Comparison of ENCODE assay signal across 10 mouse cellular contexts in genomic region chr16:33950386-33950785, GRCm38 (mm10). TPM values are rescaled to one million over a fixed set of nuclear protein-coding genes. Genes with fewer than 3 reads are reported as not detected.
DNase-seq lines count a peak whose midpoint lies in the region; ATAC-seq and TF ChIP-seq lines count a peak whose summit lies in the region.
"Had no signal": no experiment of that assay in that cellular context is flagged by ENCODE, and none has a peak within 500 bp of the region (broad histone marks: within the 10 kb centered on the region; RNA-seq: fewer than 3 reads in every experiment).

No protein-coding gene starts in this region.

- H3K27me3 ChIP-seq in kidney, adult 2 months (replicated peaks; ENCODE audit: control insufficient read depth, insufficient read depth, low read length), result no peaks in the 10 kb centered on the region
- no peaks in the 10 kb centered on the region for H3K27me3 ChIP-seq in intestine, embryonic 15.5 days (replicated peaks)
- H3K27me3 ChIP-seq: neural tube, embryonic 12.5 days had no signal

- peaks cover 26% of the 10 kb centered on the region for H3K4me1 ChIP-seq in kidney, adult 2 months (ENCODE audit: control insufficient read depth, insufficient read depth, low read length)
- H3K4me1 ChIP-seq in intestine, embryonic 15.5 days (replicated peaks), result 0 out of 2 replicates have a peak, but pooled peaks cover 4% of the 10 kb centered on the region
- H3K4me1 ChIP-seq: neural tube, embryonic 12.5 days had no signal

- H3K4me3 ChIP-seq in kidney, adult 2 months (ENCODE audit: insufficient read depth, low read depth, low read length), result no peak overlapping the region
- H3K4me3 ChIP-seq in intestine, embryonic 15.5 days (replicated peaks), result no peak overlapping the region
- H3K4me3 ChIP-seq: embryonic facial prominence, embryonic 10.5 days; neural tube, embryonic 12.5 days had no signal

- peak; percentile 21 for DNase-seq in cerebellum, adult 9-11 months
- no peak for DNase-seq in cerebellum, postnatal 4 days (ENCODE audit: low spot score in 2 of 2)
- DNase-seq in kidney, adult 2 months, result no peak
- DNase-seq in kidney, postnatal 36 days, result no peak
- peak; percentile 54 for DNase-seq in 3T3-L1 (ENCODE audit: low read depth, low spot score)
- DNase-seq in frontal cortex, adult 2 months (ENCODE audit: extremely low spot score in 1 of 2, low spot score in 1 of 2), result no peak
- DNase-seq in natural killer cell, adult 2 months (ENCODE audit: low spot score in 2 of 2), result no peak

- H3K9me3 ChIP-seq in intestine, embryonic 15.5 days, result no peaks in the 10 kb centered on the region
- H3K9me3 ChIP-seq: embryonic facial prominence, embryonic 10.5 days; neural tube, embryonic 12.5 days had no signal

- H3K4me2 ChIP-seq in intestine, embryonic 15.5 days (replicated peaks), result no peak overlapping the region
- H3K4me2 ChIP-seq: neural tube, embryonic 12.5 days had no signal

- ATAC-seq in intestine, embryonic 15.5 days, result peak; percentile 10

- no peak overlapping the region for H3K9ac ChIP-seq in intestine, embryonic 15.5 days
- H3K9ac ChIP-seq: neural tube, embryonic 12.5 days had no signal

- no peak for TF ChIP-seq POLR2A in kidney, adult 2 months (IDR thresholded peaks at IDR 0.05; ENCODE audit: low read depth, low read length)

- H3K36me3 ChIP-seq in kidney, adult 2 months (ENCODE audit: control insufficient read depth, insufficient read depth, low read length), result peaks cover 2% of the 10 kb centered on the region; the same call in 1 of the 2 replicates
- peaks cover 4% of the 10 kb centered on the region; the same call in 1 of the 2 replicates for H3K36me3 ChIP-seq in intestine, embryonic 15.5 days

- no peak overlapping the region for H3K27ac ChIP-seq in kidney, adult 2 months (ENCODE audit: insufficient read depth, low read depth, low read length)
- no peak overlapping the region for H3K27ac ChIP-seq in intestine, embryonic 15.5 days
- H3K27ac ChIP-seq: embryonic facial prominence, embryonic 10.5 days; neural tube, embryonic 12.5 days had no signal

- WGBS in kidney, adult 2 months, result 82% methylated on average over 6 of the region's 6 CpGs
- WGBS in intestine, embryonic 15.5 days, result 77% methylated on average over 6 of the region's 6 CpGs

- TF ChIP-seq CTCF in kidney, adult 2 months (conservative IDR thresholded peaks at IDR 0.05; ENCODE audit: insufficient read depth, insufficient read length, low read depth, low read length), result 0 out of 2 replicates have a peak, but pooled peaks have one; percentile 10

RNA-seq across cellular contexts. Expression of gene Umps, which starts 16.5 kb away (rescaled TPM):
- 14.9 and 16.5 TPM in 2 replicates for polyA plus RNA-seq in kidney, adult 2 months (2012; rRNA removed)
- polyA plus RNA-seq in intestine, embryonic 15.5 days (2015; fragmentation: Nextera tagmentation; extraction: Ambion mirVana), result 55.9 and 56.0 TPM in 2 replicates
- polyA plus RNA-seq in frontal cortex, adult 2 months (2012; rRNA removed), result 11.3 and 12.6 TPM in 2 replicates

Comparison
In these comparisons a context has a peak if more than half of its experiments do, and no peak if none do; other contexts are left out.
1. DNase-seq: peak in cerebellum, adult 9-11 months (single experiment) and 3T3-L1 (single experiment); none in cerebellum, postnatal 4 days (0 of 2), kidney, adult 2 months (single experiment), kidney, postnatal 36 days (0 of 2), frontal cortex, adult 2 months (0 of 2) and natural killer cell, adult 2 months (0 of 2).